Comparison of ENCODE assay signal across 12 mouse cellular contexts in the genomic region with DNA sequence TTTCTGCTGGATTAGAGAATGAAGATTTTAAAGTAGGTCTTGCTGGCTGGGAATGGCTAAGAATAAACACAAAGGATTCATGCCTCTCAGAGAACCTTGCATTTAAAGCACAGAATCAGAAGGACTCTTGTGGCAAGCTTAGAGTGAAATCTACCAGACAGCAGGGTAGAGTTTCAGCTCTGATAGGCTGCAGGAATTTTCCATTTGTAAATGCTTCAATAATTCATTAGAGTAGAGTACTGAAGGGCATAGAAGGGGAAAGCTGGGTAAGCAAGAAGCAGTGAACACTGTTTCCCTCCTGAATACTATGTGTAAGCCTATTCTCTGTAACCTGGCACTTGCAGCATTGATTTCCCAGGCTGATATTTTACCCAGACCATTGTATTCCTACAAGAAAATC. TPM values are rescaled to one million over a fixed set of nuclear protein-coding genes. Genes with fewer than 3 reads are reported as not detected.
"Had no signal": no experiment of that assay in that cellular context is flagged by ENCODE, and none has a peak within 500 bp of the region (broad histone marks: within the 10 kb centered on the region; RNA-seq: fewer than 3 reads in every experiment).

No protein-coding gene starts in this region.

- H3K36me3 ChIP-seq: liver, embryonic 15.5 days; neural tube, embryonic 12.5 days had no signal

- H3K9me3 ChIP-seq: limb, embryonic 10.5 days; liver, embryonic 15.5 days; neural tube, embryonic 12.5 days had no signal

- ATAC-seq: inflammation-experienced regulatory T-cells, adult 6 months; intestine, postnatal 0 days; lung, postnatal 0 days had no signal

- H3K4me1 ChIP-seq: limb, embryonic 10.5 days had no signal

- H3K27ac ChIP-seq: layer of hippocampus, adult 2 months; limb, embryonic 10.5 days; liver, embryonic 15.5 days; neural tube, embryonic 12.5 days; stomach, postnatal 0 days had no signal

- H3K9ac ChIP-seq: liver, embryonic 15.5 days; neural tube, embryonic 12.5 days had no signal

- H3K27me3 ChIP-seq: liver, embryonic 15.5 days; neural tube, embryonic 12.5 days had no signal

- DNase-seq: lung, adult 2 months; lung, postnatal 36 days; thymus, postnatal 4 days had no signal

- H3K4me3 ChIP-seq: layer of hippocampus, adult 2 months; limb, embryonic 10.5 days; liver, embryonic 15.5 days; neural tube, embryonic 12.5 days had no signal

- H3K4me2 ChIP-seq: liver, embryonic 11.5 days; liver, embryonic 15.5 days; neural tube, embryonic 12.5 days had no signal

RNA-seq across cellular contexts. Expression of gene Colgalt2, which starts 10.4 kb away (rescaled TPM):
- polyA plus RNA-seq: inflammation-experienced regulatory T-cells, adult 6 months had no signal
